Comparison of ENCODE assay signal across 8 mouse cellular contexts in genomic region chr13:69481634-69482505, GRCm38 (mm10). TPM values are rescaled to one million over a fixed set of nuclear protein-coding genes. Genes with fewer than 3 reads are reported as not detected.
DNase-seq lines count a peak whose midpoint lies in the region; ATAC-seq and TF ChIP-seq lines count a peak whose summit lies in the region.

No protein-coding gene starts in this region.

- H3K4me1 ChIP-seq in embryonic facial prominence, embryonic 11.5 days (ENCODE audit: control insufficient read depth, insufficient read depth, low read length): peaks cover 3% of the 10 kb centered on the region; the same call in 1 of the 2 replicates
- H3K4me1 ChIP-seq in heart, adult 2 months (ENCODE audit: control insufficient read depth, insufficient read depth, low read length): peaks cover 3% of the 10 kb centered on the region
- no peaks in the 10 kb centered on the region for H3K4me1 ChIP-seq in midbrain, embryonic 11.5 days (ENCODE audit: control insufficient read depth, insufficient read depth, low read length)
- peaks cover 5% of the 10 kb centered on the region; the same call in 1 of the 2 replicates for H3K4me1 ChIP-seq in stomach, embryonic 15.5 days

- no peak overlapping the region for H3K27ac ChIP-seq in embryonic facial prominence, embryonic 11.5 days (replicated peaks; ENCODE audit: low read depth, low read length)
- peak overlapping the region; percentile 79 for H3K27ac ChIP-seq in heart, adult 2 months
- no peak overlapping the region for H3K27ac ChIP-seq in midbrain, embryonic 11.5 days (ENCODE audit: low read depth, low read length)
- no peak overlapping the region for H3K27ac ChIP-seq in stomach, embryonic 15.5 days

- H3K4me3 ChIP-seq in embryonic facial prominence, embryonic 11.5 days (ENCODE audit: low read depth, low read length): peak overlapping the region; percentile 21; the same call in 1 of the 2 replicates
- H3K4me3 ChIP-seq in heart, adult 2 months: peak overlapping the region; percentile 50
- peak overlapping the region; percentile 21 for H3K4me3 ChIP-seq in midbrain, embryonic 11.5 days (ENCODE audit: low read depth, low read length)
- H3K4me3 ChIP-seq in stomach, embryonic 15.5 days (replicated peaks): peak overlapping the region; percentile 29

- H3K79me2 ChIP-seq in heart, adult 2 months (replicated peaks; ENCODE audit: control insufficient read depth, insufficient read depth, low read length): no peaks in the 10 kb centered on the region

- peak overlapping the region; percentile 35 for H3K4me2 ChIP-seq in embryonic facial prominence, embryonic 11.5 days (ENCODE audit: low read depth, low read length)
- peak overlapping the region; percentile 53 for H3K4me2 ChIP-seq in midbrain, embryonic 11.5 days
- peak overlapping the region; percentile 58 for H3K4me2 ChIP-seq in stomach, embryonic 15.5 days

- H3K27me3 ChIP-seq in embryonic facial prominence, embryonic 11.5 days (ENCODE audit: control insufficient read depth, insufficient read depth, low read length): peaks cover 13% of the 10 kb centered on the region
- H3K27me3 ChIP-seq in heart, adult 2 months (ENCODE audit: control insufficient read depth, insufficient read depth, low read length): no peaks in the 10 kb centered on the region
- H3K27me3 ChIP-seq in midbrain, embryonic 11.5 days (ENCODE audit: control insufficient read depth, insufficient read depth, low read length): peaks cover 20% of the 10 kb centered on the region
- peaks cover 25% of the 10 kb centered on the region for H3K27me3 ChIP-seq in stomach, embryonic 15.5 days (replicated peaks)

- 0 out of 2 replicates have a peak overlapping the region, but pooled peaks have one; percentile 7 for H3K9ac ChIP-seq in embryonic facial prominence, embryonic 11.5 days (replicated peaks; ENCODE audit: low read length)
- peak overlapping the region; percentile 59 for H3K9ac ChIP-seq in heart, adult 2 months (ENCODE audit: low read depth, low read length)
- H3K9ac ChIP-seq in midbrain, embryonic 11.5 days (ENCODE audit: low read length): peak overlapping the region; percentile 21
- no peak overlapping the region for H3K9ac ChIP-seq in stomach, embryonic 15.5 days

- WGBS in embryonic facial prominence, embryonic 11.5 days: 2% methylated on average over 30 of the region's 30 CpGs
- WGBS in heart, adult 2 months: 4% methylated on average over 30 of the region's 30 CpGs
- 4% methylated on average over 30 of the region's 30 CpGs for WGBS in midbrain, embryonic 11.5 days
- 1% methylated on average over 30 of the region's 30 CpGs for WGBS in stomach, embryonic 15.5 days

- TF ChIP-seq EP300 in heart, adult 2 months (IDR thresholded peaks at IDR 0.05; ENCODE audit: insufficient read depth, low read depth, low read length): no peak

- no peak for ATAC-seq in embryonic facial prominence, embryonic 11.5 days (replicated peaks; ENCODE audit: insufficient number of reproducible peaks, low FRiP score, low TSS enrichment, low read depth)
- peak; percentile 29; the same call in 1 of the 2 replicates for ATAC-seq in midbrain, embryonic 11.5 days (ENCODE audit: low FRiP score)
- ATAC-seq in stomach, embryonic 15.5 days (ENCODE audit: insufficient read depth, low FRiP score, low read depth): no peak; the same call in 1 of the 2 replicates
- no peak for ATAC-seq in erythroid progenitor cell, adult 5-6 weeks (replicated peaks; ENCODE audit: low FRiP score, poor library complexity, severe bottlenecking)

- DNase-seq in adrenal gland, postnatal 36 days: peak; percentile 83 to 88
- DNase-seq in embryonic facial prominence, embryonic 11.5 days (ENCODE audit: low spot score): peak; percentile 54
- DNase-seq in heart, adult 2 months: peak; percentile 73 to 75
- peak; percentile 80 for DNase-seq in kidney, adult 18-20 months
- peak; percentile 90 to 92 for DNase-seq in left cerebral cortex, postnatal 14 days (ENCODE audit: low spot score in 2 of 2)
- peak; percentile 91 for DNase-seq in midbrain, embryonic 11.5 days (ENCODE audit: low spot score, missing footprints)

- TF ChIP-seq CTCF in heart, adult 2 months (IDR thresholded peaks at IDR 0.05): no peak

- TF ChIP-seq POLR2A in heart, adult 2 months (IDR thresholded peaks at IDR 0.05; ENCODE audit: insufficient read depth, low read depth, low read length): no peak

- H3K36me3 ChIP-seq in embryonic facial prominence, embryonic 11.5 days (replicated peaks; ENCODE audit: control insufficient read depth, insufficient read depth, low read depth, low read length): no peaks in the 10 kb centered on the region
- no peaks in the 10 kb centered on the region for H3K36me3 ChIP-seq in heart, adult 2 months (ENCODE audit: control insufficient read depth, insufficient read depth, low read length)
- H3K36me3 ChIP-seq in midbrain, embryonic 11.5 days (ENCODE audit: control insufficient read depth, insufficient read depth, low read length): no peaks in the 10 kb centered on the region
- no peaks in the 10 kb centered on the region for H3K36me3 ChIP-seq in stomach, embryonic 15.5 days

- intact Hi-C loops in heart, adult 2 months (cut with DNase I): loop anchor here (10.0 kb wide), 1 partner anchor 897 kb away; the partner anchor contains the start of genes Fastkd3 and Mtrr
- intact Hi-C loops in left cerebral cortex, postnatal 14 days (cut with DNase I): no loop called here

- no peaks in the 10 kb centered on the region for H3K9me3 ChIP-seq in embryonic facial prominence, embryonic 11.5 days (replicated peaks; ENCODE audit: control insufficient read depth, low read length)
- H3K9me3 ChIP-seq in midbrain, embryonic 11.5 days (ENCODE audit: control insufficient read depth, low read length): no peaks in the 10 kb centered on the region
- no peaks in the 10 kb centered on the region for H3K9me3 ChIP-seq in stomach, embryonic 15.5 days

RNA-seq across cellular contexts. Expression of gene Nsun2, which starts 51.7 kb away (rescaled TPM):
- total RNA-seq in adrenal gland, postnatal 36 days (2021): 10 to 100 TPM; 83.1 to 94.4 TPM
- polyA plus RNA-seq in embryonic facial prominence, embryonic 11.5 days (2014; fragmentation: Nextera tagmentation; extraction: Ambion mirVana): 152 and 159 TPM in 2 replicates
- 10 to 100 TPM; 40.4 to 47.9 TPM for total RNA-seq in heart, adult 2 months (2021)
- 29.3 and 53.3 TPM in 2 replicates for polyA plus RNA-seq in heart, adult 2 months (2012; rRNA removed)
- 10 to 100 TPM; 64.2 to 68.9 TPM for total RNA-seq in left cerebral cortex, postnatal 14 days (2021)
- 122 and 125 TPM in 2 replicates for polyA plus RNA-seq in midbrain, embryonic 11.5 days (2014; fragmentation: Nextera tagmentation; extraction: Ambion mirVana)
- 117 and 120 TPM in 2 replicates for polyA plus RNA-seq in stomach, embryonic 15.5 days (2015; fragmentation: Nextera tagmentation; extraction: Ambion mirVana)
- total RNA-seq in erythroid progenitor cell, adult 5-6 weeks (2015; ENCODE audit: low replicate concordance): 21.8 and 22.3 TPM in 2 replicates
- total RNA-seq in erythroid progenitor cell, adult 5-6 weeks (2017; ENCODE audit: low replicate concordance): 28.1 and 33.8 TPM in 2 replicates

RNA-seq across cellular contexts. Expression of gene Tent4a, which starts 52.5 kb away (rescaled TPM):
- 10 to 100 TPM; 23.2 to 25.3 TPM for total RNA-seq in adrenal gland, postnatal 36 days (2021)
- polyA plus RNA-seq in embryonic facial prominence, embryonic 11.5 days (2014; fragmentation: Nextera tagmentation; extraction: Ambion mirVana): 6.6 and 7.1 TPM in 2 replicates
- 10 to 100 TPM; 11.0 to 12.7 TPM for total RNA-seq in heart, adult 2 months (2021)
- 8.1 and 8.9 TPM in 2 replicates for polyA plus RNA-seq in heart, adult 2 months (2012; rRNA removed)
- total RNA-seq in left cerebral cortex, postnatal 14 days (2021): 10 to 100 TPM; 36.8 to 37.4 TPM
- polyA plus RNA-seq in midbrain, embryonic 11.5 days (2014; fragmentation: Nextera tagmentation; extraction: Ambion mirVana): 6.8 and 7.5 TPM in 2 replicates
- polyA plus RNA-seq in stomach, embryonic 15.5 days (2015; fragmentation: Nextera tagmentation; extraction: Ambion mirVana): 5.1 and 5.6 TPM in 2 replicates
- 34.0 and 37.5 TPM in 2 replicates for total RNA-seq in erythroid progenitor cell, adult 5-6 weeks (2015; ENCODE audit: low replicate concordance)
- total RNA-seq in erythroid progenitor cell, adult 5-6 weeks (2017; ENCODE audit: low replicate concordance): 33.8 and 48.0 TPM in 2 replicates
